Mouse (Mus musculus): ENCODE measurements around the gene Cnp. TPM values are rescaled to one million over a fixed set of nuclear protein-coding genes. Genes with fewer than 3 reads are reported as not detected.

The Cnp gene
- total and polyA plus RNA-seq, 3 experiments = 19.0 to 20.8 TPM; not detected in 1

DNA sequence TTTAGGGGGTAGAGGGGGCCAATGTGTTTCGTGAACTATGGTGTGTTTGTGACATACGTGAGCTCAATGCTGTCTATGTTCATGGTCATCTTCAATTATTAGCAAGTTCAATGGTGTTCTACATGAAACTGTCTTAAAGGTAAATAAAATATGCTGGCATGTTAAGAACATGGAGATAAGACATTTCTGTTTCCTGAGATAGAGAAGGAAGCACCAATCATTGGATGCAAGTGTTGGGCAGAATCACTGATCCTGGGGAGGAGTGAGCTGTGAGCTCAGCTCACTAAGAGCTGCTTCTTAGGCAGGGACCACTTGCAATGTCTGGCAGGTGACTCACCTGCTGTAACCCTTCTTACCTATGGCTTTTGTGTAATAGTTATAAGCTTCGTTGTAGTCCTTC lies 26.7 kb downstream of the Cnp start:
- no peak overlapping the region for H3K4me3 ChIP-seq (ENCODE audit: control insufficient read depth in 1 of 2, insufficient read depth in 1 of 2, low read depth in 2 of 2, low read length in 2 of 2)

DNA sequence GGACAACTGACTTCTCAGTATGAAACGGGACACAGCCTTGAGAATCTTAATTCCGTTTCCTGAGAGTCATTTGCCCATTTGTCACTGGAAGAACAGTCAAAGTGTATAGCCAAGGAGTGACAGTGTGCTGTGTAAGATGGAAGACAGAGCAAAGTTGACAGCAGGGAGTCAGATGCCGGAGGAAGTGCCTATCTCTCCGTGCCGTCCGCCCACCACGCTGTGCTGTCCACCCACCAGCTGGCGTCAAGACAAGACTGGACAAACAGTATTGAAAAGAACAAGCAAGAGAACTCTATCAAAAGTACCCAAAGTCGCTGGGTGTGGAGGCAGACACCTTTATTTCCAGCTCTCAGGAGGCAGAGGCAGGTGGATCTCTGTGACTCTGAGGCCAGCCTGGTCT lies 28.5 kb downstream of the Cnp start:
- no peak for TF ChIP-seq E2F4 (IDR thresholded peaks at IDR 0.05; ENCODE audit: borderline replicate concordance, low read depth, low read length)
- TF ChIP-seq MAFK (IDR thresholded peaks at IDR 0.05; ENCODE audit: borderline replicate concordance, low read depth, low read length) = no peak
- no peak for TF ChIP-seq ETS1 (IDR thresholded peaks at IDR 0.05; ENCODE audit: low read depth, low read length)
- no peak overlapping the region for H3K9ac ChIP-seq (ENCODE audit: control insufficient read depth, low read depth, low read length, poor library complexity, severe bottlenecking)
- no peak overlapping the region for H3K4me3 ChIP-seq (ENCODE audit: control insufficient read depth in 1 of 2, insufficient read depth in 1 of 2, low read depth in 2 of 2, low read length in 2 of 2)
- DNase-seq (ENCODE audit: low read depth, low spot score) = no peak
- peaks cover 49% of the 10 kb centered on the region for H3K79me2 ChIP-seq (ENCODE audit: control insufficient read depth, insufficient read depth, low read length, poor library complexity)
- no peaks in the 10 kb centered on the region for H3K27me3 ChIP-seq (ENCODE audit: control insufficient read depth in 1 of 2, insufficient read depth in 2 of 2, low read length in 2 of 2)
- no peak overlapping the region for H3K27ac ChIP-seq (ENCODE audit: control insufficient read depth, low read depth, low read length)
- H3K36me3 ChIP-seq (ENCODE audit: control insufficient read depth in 1 of 2, insufficient read depth in 2 of 2, low read length in 2 of 2) = peaks cover 26 to 50% of the 10 kb centered on the region in 2 experiments
- H3K4me1 ChIP-seq (ENCODE audit: control insufficient read depth in 1 of 2, insufficient read depth in 2 of 2, low read length in 2 of 2) = peaks cover 11 to 16% of the 10 kb centered on the region in 2 experiments
- no peaks in the 10 kb centered on the region for H3K9me3 ChIP-seq (replicated peaks; ENCODE audit: insufficient read depth, low read length)

More for the DNA sequence above, 26.7 kb downstream of the Cnp start:
- Histone ChIP-seq H3K4me1 (ENCODE audit: control insufficient read depth in 1 of 2, insufficient read depth in 2 of 2, low read length in 2 of 2) (peaks cover 11 to 16% of the 10 kb centered on the region in 2 experiments), H3K79me2 (ENCODE audit: control insufficient read depth, insufficient read depth, low read length, poor library complexity) (peaks cover 37% of the 10 kb centered on the region), H3K27ac (ENCODE audit: control insufficient read depth, low read depth, low read length) (no peak overlapping the region), H3K27me3 (ENCODE audit: control insufficient read depth in 1 of 2, insufficient read depth in 2 of 2, low read length in 2 of 2) (no peaks in the 10 kb centered on the region), H3K36me3 (ENCODE audit: control insufficient read depth in 1 of 2, insufficient read depth in 2 of 2, low read length in 2 of 2) (peaks cover 26 to 47% of the 10 kb centered on the region in 2 experiments), H3K9ac (ENCODE audit: control insufficient read depth, low read depth, low read length, poor library complexity, severe bottlenecking) (no peak overlapping the region), H3K9me3 (replicated peaks; ENCODE audit: insufficient read depth, low read length) (no peaks in the 10 kb centered on the region)
- peak; percentile 40 for DNase-seq (ENCODE audit: low read depth, low spot score)
- TF ChIP-seq POLR2AphosphoS2 (IDR thresholded peaks at IDR 0.05; ENCODE audit: low read length) (no peak), TCF12 (IDR thresholded peaks at IDR 0.05; ENCODE audit: low read depth, low read length) (peak; percentile 49; the same call in 1 of the 2 replicates), POLR2AphosphoS5 (IDR thresholded peaks at IDR 0.05; ENCODE audit: borderline replicate concordance, low read depth, low read length) (no peak), GATA1 (IDR thresholded peaks at IDR 0.05; ENCODE audit: low read depth, low read length) (peak; percentile 52; the same call in 1 of the 2 replicates), ETS1 (IDR thresholded peaks at IDR 0.05; ENCODE audit: low read depth, low read length) (no peak), EP300 (IDR thresholded peaks at IDR 0.05; ENCODE audit: low read depth in 1 of 2, low read length in 2 of 2) (peak; percentile 28 to 40; a peak in 2 of 4 replicates), JUND (IDR thresholded peaks at IDR 0.05; ENCODE audit: low read depth, low read length) (no peak), ZC3H11A (IDR thresholded peaks at IDR 0.05; ENCODE audit: low read depth, low read length) (no peak), ZKSCAN1 (IDR thresholded peaks at IDR 0.05; ENCODE audit: low read depth, low read length) (no peak), E2F4 (IDR thresholded peaks at IDR 0.05; ENCODE audit: borderline replicate concordance, low read depth, low read length) (no peak), CHD1 (IDR thresholded peaks at IDR 0.05; ENCODE audit: low read depth, low read length) (no peak), MAFK (IDR thresholded peaks at IDR 0.05; ENCODE audit: borderline replicate concordance, low read depth, low read length) (no peak)

DNA sequence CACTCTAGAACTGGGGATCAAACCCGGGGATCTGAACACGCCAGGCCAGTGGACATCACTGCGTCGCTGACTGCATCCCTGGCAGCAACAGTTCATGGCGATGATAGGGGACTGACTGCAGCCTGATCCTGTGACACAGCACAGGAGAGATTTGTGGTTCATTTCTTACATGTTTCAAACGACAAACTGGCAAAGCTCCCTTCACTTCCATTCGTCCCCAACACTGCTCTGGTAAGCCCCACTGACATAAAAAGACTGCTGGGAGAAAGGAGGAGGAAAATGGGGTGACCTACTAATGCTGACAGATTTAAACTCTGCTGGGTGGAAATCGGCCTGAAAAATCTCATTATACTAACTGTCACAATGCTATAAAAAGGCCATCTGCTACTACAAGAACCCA lies 29.1 kb downstream of the Cnp start:
- Histone ChIP-seq H3K4me3 (ENCODE audit: control insufficient read depth in 1 of 2, insufficient read depth in 1 of 2, low read depth in 2 of 2, low read length in 2 of 2) (no peak overlapping the region), H3K27me3 (ENCODE audit: control insufficient read depth in 1 of 2, insufficient read depth in 2 of 2, low read length in 2 of 2) (no peaks in the 10 kb centered on the region), H3K79me2 (ENCODE audit: control insufficient read depth, insufficient read depth, low read length, poor library complexity) (peaks cover 55% of the 10 kb centered on the region), H3K9ac (ENCODE audit: control insufficient read depth, low read depth, low read length, poor library complexity, severe bottlenecking) (no peak overlapping the region), H3K36me3 (ENCODE audit: control insufficient read depth in 1 of 2, insufficient read depth in 2 of 2, low read length in 2 of 2) (peaks cover 26 to 47% of the 10 kb centered on the region in 2 experiments), H3K27ac (ENCODE audit: control insufficient read depth, low read depth, low read length) (no peak overlapping the region), H3K9me3 (replicated peaks; ENCODE audit: insufficient read depth, low read length) (no peaks in the 10 kb centered on the region), H3K4me1 (ENCODE audit: control insufficient read depth in 1 of 2, insufficient read depth in 2 of 2, low read length in 2 of 2) (peaks cover 11 to 16% of the 10 kb centered on the region in 2 experiments)
- DNase-seq (ENCODE audit: low read depth, low spot score) = no peak
- no peak for TF ChIP-seq TBP (IDR thresholded peaks at IDR 0.05; ENCODE audit: low read depth, low read length)
- TF ChIP-seq RAD21 (IDR thresholded peaks at IDR 0.05; ENCODE audit: low read depth, low read length) = no peak
- TF ChIP-seq MXI1 (IDR thresholded peaks at IDR 0.05; ENCODE audit: low read depth, low read length) = no peak
- no peak for TF ChIP-seq UBTF (IDR thresholded peaks at IDR 0.05; ENCODE audit: borderline replicate concordance, insufficient read depth, low read depth, low read length)
- TF ChIP-seq MAX (IDR thresholded peaks at IDR 0.05; ENCODE audit: low read length) = no peak
- TF ChIP-seq CHD2 (IDR thresholded peaks at IDR 0.05; ENCODE audit: low read length) = no peak
- TF ChIP-seq MAZ (IDR thresholded peaks at IDR 0.05; ENCODE audit: low read depth, low read length) = no peak
- no peak for TF ChIP-seq POLR2AphosphoS2 (IDR thresholded peaks at IDR 0.05; ENCODE audit: low read length)
- TF ChIP-seq TCF12 (IDR thresholded peaks at IDR 0.05; ENCODE audit: low read depth, low read length) = no peak
- TF ChIP-seq POLR2AphosphoS5 (IDR thresholded peaks at IDR 0.05; ENCODE audit: borderline replicate concordance, low read depth, low read length) = no peak
- TF ChIP-seq NRF1 (IDR thresholded peaks at IDR 0.05; ENCODE audit: insufficient read depth, low read depth, low read length, poor library complexity, severe bottlenecking) = no peak
- TF ChIP-seq NELFE (IDR thresholded peaks at IDR 0.05; ENCODE audit: low read depth, low read length) = no peak
- TF ChIP-seq ETS1 (IDR thresholded peaks at IDR 0.05; ENCODE audit: low read depth, low read length) = no peak
- TF ChIP-seq KAT2A (conservative IDR thresholded peaks at IDR 0.05; ENCODE audit: low read depth, low read length) = no peak
- no peak for TF ChIP-seq HCFC1 (IDR thresholded peaks at IDR 0.05; ENCODE audit: low read depth, low read length)
- TF ChIP-seq CTCF (IDR thresholded peaks at IDR 0.05 in 2 of 3, conservative IDR thresholded peaks at IDR 0.05 in 1 of 3; ENCODE audit: control insufficient read depth in 1 of 3, insufficient read depth in 1 of 3, low read depth in 2 of 3, low read length in 3 of 3, poor library complexity in 1 of 3, severe bottlenecking in 1 of 3) = no peak
- TF ChIP-seq CHD1 (IDR thresholded peaks at IDR 0.05; ENCODE audit: low read depth, low read length) = no peak
- no peak for TF ChIP-seq TAL1 (IDR thresholded peaks at IDR 0.05; ENCODE audit: low read length)
- TF ChIP-seq ZC3H11A (IDR thresholded peaks at IDR 0.05; ENCODE audit: low read depth, low read length) = no peak

Data from MEL (cell line).